Mouse (Mus musculus) heart, embryonic 13.5 days (tissue): ENCODE data around the gene Wdcp. TPM values are rescaled to one million over a fixed set of nuclear protein-coding genes. Genes with fewer than 3 reads are reported as not detected.
"Not testable (repeated sequence)": the region's sequence is repeated elsewhere in the genome, so short reads cannot be mapped to it uniquely, and the experiment has no call there.

Experiments used
- ATAC-seq: fragments of 200-750 bp; cut with Nextera tagmentation; 2 replicates; pipeline ENCODE4 v1.8.0; 2017; ENCODE audit warnings: moderate TSS enrichment; ENCODE audit not compliant: insufficient number of reproducible peaks, low FRiP score, low TSS enrichment; ENCODE audit errors: extremely low read depth
- H3K27ac ChIP-seq: fragments of 300-500 bp; sonication (generic); replicated peaks from 2 replicates; pipeline ENCODE4 v1.5.1; 2015; ENCODE audit warnings: moderate library complexity, mild to moderate bottlenecking, inconsistent platforms
- H3K27me3 ChIP-seq: fragments of 300-500 bp; sonication (generic); replicated peaks from 2 replicates; pipeline ENCODE4 v1.6.1; 2015; ENCODE audit warnings: mild to moderate bottlenecking, inconsistent platforms
- H3K36me3 ChIP-seq: fragments of 300-500 bp; sonication (generic); 2 replicates; pipeline ENCODE4 v1.6.1; 2015; ENCODE audit warnings: mild to moderate bottlenecking, inconsistent platforms
- H3K4me1 ChIP-seq: fragments of 300-500 bp; sonication (generic); 2 replicates; pipeline ENCODE4 v1.6.1; 2015; ENCODE audit warnings: inconsistent platforms
- H3K4me2 ChIP-seq: fragments of 300-500 bp; sonication (generic); 2 replicates; pipeline ENCODE4 v1.6.1; 2015; ENCODE audit warnings: inconsistent platforms, mild to moderate bottlenecking, moderate library complexity
- H3K4me3 ChIP-seq: fragments of 300-500 bp; sonication (generic); 2 replicates; pipeline ENCODE4 v1.5.1; 2015; ENCODE audit warnings: moderate library complexity, mild to moderate bottlenecking, inconsistent platforms
- H3K9ac ChIP-seq: fragments of 300-500 bp; sonication (generic); 2 replicates; pipeline ENCODE4 v1.6.1; 2015; ENCODE audit warnings: inconsistent platforms, mild to moderate bottlenecking, moderate library complexity
- H3K9me3 ChIP-seq: fragments of 300-500 bp; sonication (generic); 2 replicates; pipeline ENCODE4 v1.6.1; 2016; ENCODE audit warnings: inconsistent platforms
- WGBS: fragments of 180-500 bp; shearing (Covaris S2); methylation state at CpG from one replicate; pipeline ENCODE4 v1.1.7; 2015; ENCODE audit warnings: mixed read lengths; 5-methylcytosine and 5-hydroxymethylcytosine counted together
- polyA plus RNA-seq: library from polyadenylated mRNA; unstranded; fragments of >200 nt; fragmentation: Nextera tagmentation; extraction: Ambion mirVana; gene quantifications from 2 replicates; pipeline ENCODE4 v1.2.1, GENCODE M21; 2015

Gene Wdcp
- polyA plus RNA-seq, 1 experiment from 2014 or later = 14.7 TPM

DNA sequence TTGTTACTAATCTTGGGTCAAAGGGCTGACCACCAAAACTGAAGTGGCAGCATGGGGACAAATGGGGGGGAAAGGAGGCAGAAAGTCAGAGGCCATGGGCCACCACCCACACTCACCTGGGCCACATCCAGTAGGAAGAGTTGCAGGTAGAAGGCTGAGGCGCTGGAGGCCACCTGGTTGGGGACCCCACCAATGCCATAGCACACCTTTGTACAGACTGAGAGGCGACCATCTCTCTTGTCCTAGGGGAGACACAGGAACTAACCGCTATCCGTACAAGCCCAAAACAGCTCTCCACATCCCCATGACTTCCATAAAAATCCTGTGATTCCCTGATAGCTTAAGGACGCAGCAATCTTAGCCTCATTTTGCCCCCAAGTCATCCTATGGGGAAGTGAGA lies 28.2 kb downstream of the Wdcp start:
- ATAC-seq = no peak
- Histone ChIP-seq H3K9ac (no peak overlapping the region), H3K4me1 (peaks cover 51% of the 10 kb centered on the region), H3K27ac (no peak overlapping the region), H3K4me3 (no peak overlapping the region), H3K27me3 (no peaks in the 10 kb centered on the region), H3K4me2 (no peak overlapping the region), H3K36me3 (no peaks in the 10 kb centered on the region), H3K9me3 (no peaks in the 10 kb centered on the region)
- 91% methylated on average over 5 of the region's 5 CpGs for WGBS

DNA sequence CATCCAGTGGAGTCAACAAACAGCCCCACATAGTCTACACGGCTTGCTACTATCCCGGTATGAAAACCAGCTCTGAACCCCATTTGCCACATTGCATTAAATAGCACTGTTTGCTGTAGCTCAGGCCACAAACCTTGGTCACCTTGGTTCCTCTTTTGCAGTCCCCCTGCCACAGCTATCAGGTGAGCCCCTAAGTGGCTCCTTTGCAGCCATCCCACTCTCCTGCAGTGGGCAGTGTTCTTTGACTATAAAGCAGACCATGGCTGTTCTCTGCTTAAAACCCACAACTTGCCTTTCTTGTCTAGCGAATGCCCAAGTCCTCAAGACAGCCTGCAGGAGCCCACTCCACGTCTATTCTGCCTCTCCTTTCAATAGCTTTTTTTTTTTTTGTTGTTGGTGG lies 29.2 kb downstream of the Wdcp start:
- H3K4me1 ChIP-seq = peaks cover 51% of the 10 kb centered on the region
- no peak overlapping the region for H3K27ac ChIP-seq
- H3K36me3 ChIP-seq = no peaks in the 10 kb centered on the region
- no peaks in the 10 kb centered on the region for H3K27me3 ChIP-seq
- no peak for ATAC-seq
- H3K9ac ChIP-seq = no peak overlapping the region
- whole genome bisulfite sequencing = 37% methylated on average over 4 of the region's 4 CpGs
- H3K4me2 ChIP-seq = peak overlapping the region; percentile 79
- H3K4me3 ChIP-seq = no peak overlapping the region
- no peaks in the 10 kb centered on the region for H3K9me3 ChIP-seq

DNA sequence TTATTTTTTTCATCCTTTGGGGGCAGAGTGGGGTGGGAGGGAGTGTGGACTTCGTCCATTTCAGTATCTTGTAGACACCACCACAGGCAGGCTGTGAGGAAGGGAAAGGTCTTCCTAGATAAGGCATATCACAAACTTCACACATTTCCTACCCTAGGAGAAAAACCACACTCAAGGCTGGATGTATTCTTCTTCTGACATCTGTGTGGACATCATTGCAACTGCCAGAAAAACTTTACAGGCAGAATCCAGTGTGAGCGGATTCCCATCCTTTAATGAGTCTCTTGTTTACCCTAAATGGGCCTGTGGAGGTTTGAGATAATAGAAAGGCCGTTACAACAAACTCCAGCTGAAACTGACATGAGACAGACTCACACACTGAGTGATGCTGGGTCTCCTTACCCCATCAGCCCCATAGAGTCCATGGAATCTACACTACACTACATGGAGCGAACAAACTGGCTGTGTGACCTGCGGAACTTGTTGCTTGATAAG lies 29.9 kb downstream of the Wdcp start:
- Histone ChIP-seq H3K4me1 (peaks cover 51% of the 10 kb centered on the region), H3K4me3 (peak overlapping the region; percentile 49), H3K9ac (no peak overlapping the region), H3K4me2 (peak overlapping the region; percentile 79), H3K27ac (no peak overlapping the region; the same call in 1 of the 2 replicates), H3K36me3 (no peaks in the 10 kb centered on the region), H3K9me3 (no peaks in the 10 kb centered on the region), H3K27me3 (no peaks in the 10 kb centered on the region)
- 45% methylated on average over 5 of the region's 5 CpGs for WGBS
- ATAC-seq = no peak

DNA sequence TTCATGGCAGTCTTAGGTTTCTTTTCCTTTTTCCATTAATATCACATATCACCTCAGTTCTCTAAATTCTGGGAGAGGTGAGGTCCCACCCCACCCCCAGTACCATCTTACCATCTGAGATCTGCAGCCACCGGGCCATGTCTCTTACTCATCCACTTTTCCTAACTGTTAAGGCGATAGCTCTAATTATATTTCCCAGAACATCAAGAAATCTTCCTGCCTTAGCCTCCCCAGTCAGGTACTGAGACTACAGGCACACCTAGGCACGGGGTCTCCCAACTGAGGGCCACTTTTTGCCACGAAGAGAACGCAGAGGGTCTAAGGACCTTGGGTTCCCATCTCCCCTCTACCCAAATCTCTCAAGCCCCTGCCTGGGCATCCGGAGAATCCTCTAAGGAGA lies 30.4 kb downstream of the Wdcp start:
- Histone ChIP-seq H3K9me3 (no peaks in the 10 kb centered on the region), H3K4me3 (peak overlapping the region; percentile 49), H3K27me3 (no peaks in the 10 kb centered on the region), H3K4me2 (peak overlapping the region; percentile 79), H3K36me3 (peaks cover 3% of the 10 kb centered on the region), H3K27ac (no peak overlapping the region; the same call in 1 of the 2 replicates), H3K9ac (peak overlapping the region; percentile 79), H3K4me1 (peaks cover 51% of the 10 kb centered on the region)
- ATAC-seq = no peak
- WGBS = 59% methylated on average over 6 of the region's 6 CpGs

DNA sequence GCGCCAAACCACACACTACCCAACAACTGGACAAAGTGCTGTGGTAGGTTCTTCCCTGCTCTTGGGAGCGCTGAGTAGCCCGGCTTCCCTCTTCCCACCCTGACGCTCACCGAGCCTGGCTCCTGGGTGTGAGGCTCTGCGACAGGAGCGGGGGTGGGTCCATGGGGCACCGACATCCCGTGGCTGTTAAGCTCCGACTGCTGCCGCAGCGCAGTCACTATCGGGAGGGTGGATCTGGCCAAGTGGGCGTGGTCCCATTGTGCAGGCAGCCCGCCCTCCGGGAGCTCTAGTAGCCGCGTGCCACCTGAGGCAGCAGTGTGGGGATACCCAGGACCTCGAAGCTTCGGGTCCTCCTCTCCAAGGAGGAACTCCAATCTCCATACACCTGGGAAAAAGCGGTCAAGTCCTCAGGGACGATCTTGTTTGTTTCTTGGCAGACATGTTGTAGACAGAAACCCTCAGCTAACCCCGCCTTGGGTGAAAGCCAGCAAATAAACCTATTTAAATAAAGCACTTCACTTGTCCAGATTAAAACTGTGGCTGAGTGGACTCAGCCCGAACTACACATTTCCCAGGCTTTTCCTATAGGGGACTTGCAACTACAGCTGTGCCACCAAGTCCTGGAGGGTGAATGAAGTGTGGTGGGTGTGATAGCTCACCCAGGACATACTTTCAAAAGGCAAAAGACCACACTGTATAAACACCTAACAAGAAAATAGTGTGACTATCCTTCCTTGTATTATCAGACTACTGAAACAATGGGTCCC lies 31.2 kb downstream of the Wdcp start, which contains the start of gene Mfsd2b:
Gene Mfsd2b, minus strand, starts transcription at position 199 of the 767 bp plus-strand sequence.
- ATAC-seq = peak; percentile 79
- peak within 1 kb of the TSS; percentile 49 for H3K4me3 ChIP-seq
- no peaks in the 10 kb centered on the region for H3K27me3 ChIP-seq
- 0 out of 2 replicates have a peak, but pooled peaks cover 4% of the 10 kb centered on the region for H3K9me3 ChIP-seq
- H3K9ac ChIP-seq = peak within 1 kb of the TSS; percentile 79
- H3K4me2 ChIP-seq = peak within 1 kb of the TSS; percentile 79
- peaks cover 11% of the 10 kb centered on the region for H3K36me3 ChIP-seq
- H3K4me1 ChIP-seq = peaks cover 43% of the 10 kb centered on the region
- 2% methylated on average over 24 of the region's 24 CpGs for WGBS
- H3K27ac ChIP-seq = no peak within 1 kb of the TSS; the same call in 1 of the 2 replicates

DNA sequence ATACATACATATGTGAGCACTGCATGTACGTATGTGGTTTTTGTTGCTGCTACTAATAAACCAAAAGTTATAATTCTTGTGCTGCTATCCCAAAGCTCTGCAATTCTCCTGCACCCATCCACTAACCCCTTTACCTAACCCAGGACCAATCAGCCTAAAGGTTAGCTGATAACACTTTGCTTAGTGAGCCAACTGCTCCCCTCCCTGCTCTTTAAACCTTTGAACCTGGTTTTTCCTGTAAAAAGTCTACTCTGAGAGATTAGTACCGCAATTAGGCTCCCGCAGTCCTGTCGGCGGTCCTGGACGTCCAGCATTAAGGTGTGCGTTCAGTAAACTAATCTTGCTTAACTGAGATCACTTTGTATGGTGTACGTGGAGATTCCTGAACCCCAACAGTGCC lies 32.5 kb downstream of the Wdcp start:
- no peak overlapping the region for H3K9ac ChIP-seq
- peaks cover 39% of the 10 kb centered on the region for H3K4me1 ChIP-seq
- H3K9me3 ChIP-seq = 0 out of 2 replicates have a peak, but pooled peaks cover 6% of the 10 kb centered on the region
- no peak for ATAC-seq
- H3K4me3 ChIP-seq = no peak overlapping the region
- H3K27me3 ChIP-seq = no peaks in the 10 kb centered on the region
- H3K36me3 ChIP-seq = peaks cover 23% of the 10 kb centered on the region
- no peak overlapping the region for H3K4me2 ChIP-seq
- 83% methylated on average over 8 of the region's 8 CpGs for WGBS
- H3K27ac ChIP-seq = no peak overlapping the region

DNA sequence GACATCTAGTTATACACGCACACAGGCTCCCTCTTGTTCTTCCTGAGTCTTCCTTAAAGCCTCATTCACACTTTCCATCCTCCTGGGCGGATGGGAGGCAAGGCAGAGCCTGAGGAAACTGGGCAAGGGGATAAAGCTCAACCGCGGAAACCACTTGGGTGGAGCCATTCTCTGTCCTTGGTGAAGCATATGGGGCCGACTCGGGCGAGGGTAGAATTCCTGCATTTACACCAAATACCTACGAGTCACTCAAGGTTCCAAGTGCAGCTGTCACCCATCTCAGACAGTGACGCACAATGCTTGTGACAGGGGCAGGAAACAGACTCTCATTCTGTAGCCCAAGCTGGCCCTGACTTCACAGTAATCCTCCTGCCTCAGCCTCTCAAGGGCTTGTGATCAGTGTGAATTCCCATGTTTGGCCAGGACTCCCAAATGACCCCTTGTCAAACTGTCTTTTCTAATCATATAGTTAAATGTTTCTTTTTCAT lies 35.2 kb downstream of the Wdcp start:
- Histone ChIP-seq H3K4me2 (no peak overlapping the region), H3K4me1 (peaks cover 21% of the 10 kb centered on the region), H3K4me3 (no peak overlapping the region), H3K9ac (no peak overlapping the region), H3K27ac (no peak overlapping the region), H3K36me3 (peaks cover 45% of the 10 kb centered on the region), H3K27me3 (no peaks in the 10 kb centered on the region), H3K9me3 (0 out of 2 replicates have a peak, but pooled peaks cover 6% of the 10 kb centered on the region)
- no peak for ATAC-seq
- WGBS = 66% methylated on average over 9 of the region's 9 CpGs

DNA sequence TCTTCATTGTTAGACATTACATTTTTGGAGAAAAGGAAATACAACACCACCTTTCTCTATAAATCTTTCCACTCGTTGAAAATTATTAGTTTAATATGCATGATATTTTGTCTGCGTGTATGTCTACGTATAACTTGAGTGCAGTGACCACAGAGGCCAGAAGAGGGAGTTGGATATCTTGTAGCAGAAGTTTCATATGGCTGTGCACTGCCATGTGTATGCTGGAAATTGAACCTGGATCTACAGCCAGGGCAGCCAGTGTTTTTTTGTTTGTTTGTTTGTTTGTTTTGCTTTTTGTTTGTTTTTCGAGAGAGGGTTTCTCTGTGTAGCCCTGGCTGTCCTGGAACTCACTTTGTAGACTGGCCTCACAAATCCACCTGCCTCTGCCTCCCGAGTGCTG lies 35.9 kb downstream of the Wdcp start:
- H3K9ac ChIP-seq = no peak overlapping the region
- H3K36me3 ChIP-seq = peaks cover 51% of the 10 kb centered on the region
- no peaks in the 10 kb centered on the region for H3K27me3 ChIP-seq
- H3K27ac ChIP-seq = no peak overlapping the region
- 0 out of 2 replicates have a peak, but pooled peaks cover 6% of the 10 kb centered on the region for H3K9me3 ChIP-seq
- peaks cover 14% of the 10 kb centered on the region for H3K4me1 ChIP-seq
- ATAC-seq = no peak
- H3K4me2 ChIP-seq = no peak overlapping the region
- H3K4me3 ChIP-seq = no peak overlapping the region
- WGBS = 89% methylated on average over 5 of the region's 5 CpGs

DNA sequence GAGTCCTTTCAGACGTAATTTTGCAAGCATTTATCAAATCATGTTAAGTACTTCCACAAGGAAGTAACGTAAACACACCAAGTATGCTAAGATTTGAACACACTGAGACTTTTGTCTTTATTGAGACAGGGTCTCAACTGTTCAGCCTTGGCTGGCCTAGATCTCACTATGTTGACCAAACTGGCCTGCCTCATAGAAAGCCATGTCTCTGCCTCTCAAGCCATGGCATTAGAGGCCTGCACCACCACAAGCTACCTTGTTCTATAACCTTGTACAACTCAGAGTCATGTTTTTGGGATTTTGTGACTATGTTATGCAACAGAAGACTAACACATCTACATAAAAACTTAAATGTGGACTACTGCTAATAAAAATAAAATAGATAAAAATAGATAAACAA lies 39.0 kb downstream of the Wdcp start:
- H3K27ac ChIP-seq = no peak overlapping the region
- no peak overlapping the region for H3K4me2 ChIP-seq
- H3K27me3 ChIP-seq = no peaks in the 10 kb centered on the region
- 0 out of 2 replicates have a peak, but pooled peaks cover 6% of the 10 kb centered on the region for H3K9me3 ChIP-seq
- peaks cover 66% of the 10 kb centered on the region for H3K36me3 ChIP-seq
- H3K4me1 ChIP-seq = no peaks in the 10 kb centered on the region
- no peak overlapping the region for H3K4me3 ChIP-seq
- no peak for ATAC-seq
- 85% methylated on average over 2 of the region's 2 CpGs for WGBS
- H3K9ac ChIP-seq = no peak overlapping the region

DNA sequence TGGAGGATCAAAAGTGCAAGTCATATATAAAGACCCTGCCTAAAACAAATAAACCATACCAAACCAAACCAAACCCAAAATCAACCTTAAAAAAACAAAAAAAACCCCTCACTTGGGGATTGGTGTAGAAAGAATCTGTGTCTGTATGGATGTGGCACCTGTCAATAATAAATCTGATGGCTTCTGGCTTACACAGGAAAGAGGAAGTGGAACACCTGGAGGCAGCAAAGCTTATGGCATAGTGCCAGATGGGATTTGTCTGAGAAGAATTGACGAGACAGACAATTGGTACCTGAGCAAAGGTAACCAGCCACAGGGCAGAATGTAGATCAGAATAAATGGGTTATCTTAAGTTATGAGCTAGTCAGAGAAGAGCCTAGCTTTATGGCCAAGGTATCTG lies 42.0 kb downstream of the Wdcp start:
- Histone ChIP-seq H3K36me3 (peaks cover 48% of the 10 kb centered on the region), H3K9me3 (no peaks in the 10 kb centered on the region), H3K27me3 (no peaks in the 10 kb centered on the region), H3K4me2 (no peak overlapping the region), H3K4me3 (no peak overlapping the region), H3K9ac (no peak overlapping the region), H3K27ac (no peak overlapping the region), H3K4me1 (peaks cover 12% of the 10 kb centered on the region)
- no peak for ATAC-seq
- WGBS = 87% methylated on average over 1 of the region's 1 CpGs

DNA sequence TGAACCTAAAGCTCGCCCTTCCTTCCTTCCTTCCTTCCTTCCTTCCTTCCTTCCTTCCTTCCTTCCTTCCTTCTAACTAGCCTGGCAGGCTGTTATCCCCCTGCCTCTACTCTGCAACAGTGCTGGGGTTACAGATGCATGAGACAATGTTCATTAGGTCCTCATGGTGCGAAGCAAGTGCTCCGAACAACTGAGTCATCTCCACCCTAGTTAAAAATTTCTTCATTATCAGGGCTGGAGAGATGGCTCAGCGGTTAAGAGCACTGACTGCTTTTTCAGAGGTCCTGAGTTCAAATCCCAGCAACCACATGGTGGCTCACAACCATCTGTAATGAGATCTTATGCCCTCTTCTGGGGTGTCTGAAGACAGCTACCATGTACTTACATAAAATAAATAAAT lies 43.5 kb downstream of the Wdcp start:
- peaks cover 12% of the 10 kb centered on the region for H3K4me1 ChIP-seq
- not testable (repeated sequence) for ATAC-seq, H3K9ac ChIP-seq, H3K9me3 ChIP-seq, H3K4me2 ChIP-seq, H3K4me3 ChIP-seq, H3K27ac ChIP-seq, H3K27me3 ChIP-seq
- 90% methylated on average over 4 of the region's 4 CpGs for WGBS
- peaks cover 47% of the 10 kb centered on the region for H3K36me3 ChIP-seq

DNA sequence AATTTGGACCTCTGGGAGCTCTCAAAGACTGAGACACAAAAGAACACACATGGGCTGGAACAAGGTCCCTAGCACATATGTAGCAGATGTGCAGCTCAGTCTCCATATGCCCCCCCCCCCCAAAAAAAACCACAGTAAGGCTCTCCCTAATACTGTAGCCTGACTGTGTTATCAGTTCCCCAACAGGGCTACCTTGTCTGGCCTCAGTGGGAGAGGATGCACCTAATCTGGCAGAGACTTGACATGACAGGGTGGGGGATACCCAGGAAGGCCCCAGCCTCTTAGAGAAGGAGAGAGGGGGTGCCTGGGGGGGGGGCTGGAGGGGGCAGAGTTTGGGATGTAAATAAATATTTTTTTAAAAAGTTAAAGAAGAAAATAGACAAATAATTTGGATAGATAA lies 45.6 kb downstream of the Wdcp start:
- Histone ChIP-seq H3K9me3 (no peaks in the 10 kb centered on the region), H3K27ac (no peak overlapping the region), H3K27me3 (no peaks in the 10 kb centered on the region), H3K9ac (no peak overlapping the region), H3K4me2 (no peak overlapping the region), H3K36me3 (peaks cover 44% of the 10 kb centered on the region), H3K4me3 (no peak overlapping the region), H3K4me1 (peaks cover 12% of the 10 kb centered on the region)
- ATAC-seq = no peak
